9 mouse cellular contexts compared by ENCODE assay signal in the genomic region with DNA sequence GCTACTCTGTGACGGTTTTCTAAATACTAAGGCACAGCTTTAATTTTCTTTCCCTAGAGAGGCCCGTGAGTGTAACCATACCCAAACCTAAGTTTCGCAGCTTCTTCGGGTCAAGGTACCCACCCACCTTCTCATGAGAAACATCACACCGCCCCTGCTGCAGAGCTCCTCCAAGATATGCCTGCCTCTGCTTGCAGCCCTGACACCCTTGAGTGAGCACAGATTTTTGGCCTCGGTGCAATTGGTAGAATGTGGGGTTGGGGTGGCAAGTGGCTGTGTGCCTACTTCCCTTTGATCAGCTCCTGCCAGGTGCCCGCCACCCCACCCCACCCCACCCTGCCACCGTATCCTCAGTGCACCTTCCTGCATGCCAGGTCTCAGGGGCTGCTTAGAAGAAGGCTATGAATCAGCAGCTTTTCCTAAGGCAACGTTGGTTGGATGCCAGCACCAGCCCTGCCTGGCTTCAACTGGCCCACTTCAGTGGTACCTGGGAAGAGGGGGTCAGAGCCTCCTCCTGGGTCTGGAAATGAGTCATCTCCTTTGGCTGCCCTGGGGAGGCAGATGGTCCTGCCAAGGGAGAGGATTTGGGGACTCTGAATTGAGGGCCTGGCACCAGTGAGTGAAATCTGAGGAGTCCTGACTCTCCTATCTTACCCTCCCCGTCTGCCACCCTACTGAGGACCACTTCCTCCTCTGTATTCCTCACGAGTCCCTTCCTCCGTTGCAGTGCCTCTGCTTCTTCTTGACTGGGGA.
DNase-seq lines count a peak whose midpoint lies in the region; ATAC-seq and TF ChIP-seq lines count a peak whose summit lies in the region.
"Had no signal": no experiment of that assay in that cellular context is flagged by ENCODE, and none has a peak within 500 bp of the region (broad histone marks: within the 10 kb centered on the region; RNA-seq: fewer than 3 reads in every experiment).

No protein-coding gene starts in this region.

- no peak for ATAC-seq in heart, embryonic 11.5 days (replicated peaks; ENCODE audit: insufficient number of reproducible peaks, low FRiP score, low TSS enrichment)

- no peak for TF ChIP-seq EP300 in heart, adult 2 months (IDR thresholded peaks at IDR 0.05; ENCODE audit: insufficient read depth, low read depth, low read length)

- no peaks in the 10 kb centered on the region for H3K36me3 ChIP-seq in heart, embryonic 11.5 days (ENCODE audit: control insufficient read depth, insufficient read depth, low read length)
- no peaks in the 10 kb centered on the region for H3K36me3 ChIP-seq in heart, adult 2 months (ENCODE audit: control insufficient read depth, insufficient read depth, low read length)
- H3K36me3 ChIP-seq: hindbrain, embryonic 15.5 days had no signal

- no peak overlapping the region for H3K4me3 ChIP-seq in heart, embryonic 11.5 days (ENCODE audit: low read depth, low read length)
- no peak overlapping the region for H3K4me3 ChIP-seq in heart, adult 2 months
- H3K4me3 ChIP-seq in layer of hippocampus, adult 2 months: no peak overlapping the region
- H3K4me3 ChIP-seq: hindbrain, embryonic 15.5 days had no signal

- 0 out of 2 replicates have a peak overlapping the region, but pooled peaks have one; percentile 75 for H3K27ac ChIP-seq in heart, embryonic 11.5 days (ENCODE audit: low read depth, low read length)
- no peak overlapping the region for H3K27ac ChIP-seq in heart, adult 2 months
- H3K27ac ChIP-seq in layer of hippocampus, adult 2 months: no peak overlapping the region
- H3K27ac ChIP-seq: hindbrain, embryonic 15.5 days had no signal

- H3K27me3 ChIP-seq in heart, embryonic 11.5 days (ENCODE audit: control insufficient read depth, insufficient read depth, low read length): no peaks in the 10 kb centered on the region
- no peaks in the 10 kb centered on the region for H3K27me3 ChIP-seq in heart, adult 2 months (ENCODE audit: control insufficient read depth, insufficient read depth, low read length)
- H3K27me3 ChIP-seq: hindbrain, embryonic 15.5 days had no signal

- no peak for DNase-seq in heart, adult 2 months
- DNase-seq in Muller cell, postnatal 12 days (ENCODE audit: inconsistent ontology term): peak; percentile 22
- peak; percentile 86 to 89 for DNase-seq in cerebellum, postnatal 10 days
- DNase-seq in kidney, postnatal 36 days: peak; percentile 39 to 61
- no peak for DNase-seq in layer of hippocampus, adult 11-12 months (ENCODE audit: low spot score)
- DNase-seq in layer of hippocampus, adult 2 months (ENCODE audit: low spot score in 2 of 2): no peak
- no peak for DNase-seq in c-Kit-positive CD71-positive TER-119-positive erythroid progenitor cells, embryonic 14.5 days (ENCODE audit: low spot score)

- no peaks in the 10 kb centered on the region for H3K9me3 ChIP-seq in heart, embryonic 11.5 days (replicated peaks; ENCODE audit: control insufficient read depth, low read length)
- H3K9me3 ChIP-seq: hindbrain, embryonic 15.5 days had no signal

- H3K79me2 ChIP-seq in heart, adult 2 months (replicated peaks; ENCODE audit: control insufficient read depth, insufficient read depth, low read length): no peaks in the 10 kb centered on the region

- H3K4me1 ChIP-seq in heart, embryonic 11.5 days (ENCODE audit: control insufficient read depth, insufficient read depth, low read length): peaks cover 34% of the 10 kb centered on the region
- H3K4me1 ChIP-seq in heart, adult 2 months (ENCODE audit: control insufficient read depth, insufficient read depth, low read length): peaks cover 8% of the 10 kb centered on the region

- 64% methylated on average over 12 of the region's 12 CpGs for WGBS in heart, embryonic 11.5 days (ENCODE audit: insufficient replicate concordance)
- whole genome bisulfite sequencing in heart, adult 2 months: 54% methylated on average over 12 of the region's 12 CpGs

- intact Hi-C loops in heart, adult 2 months (cut with DNase I): loop anchor here (5.0 kb wide), 2 partner anchors 53 to 93 kb away; no protein-coding TSS in a partner anchor

- H3K9ac ChIP-seq in heart, embryonic 11.5 days (ENCODE audit: low read depth, low read length): no peak overlapping the region; the same call in 1 of the 2 replicates
- no peak overlapping the region for H3K9ac ChIP-seq in heart, adult 2 months (ENCODE audit: low read depth, low read length)
- H3K9ac ChIP-seq: hindbrain, embryonic 15.5 days had no signal

- no peak for TF ChIP-seq CTCF in heart, adult 2 months (IDR thresholded peaks at IDR 0.05)
- no peak for TF ChIP-seq CTCF in layer of hippocampus, adult 2 months (conservative IDR thresholded peaks at IDR 0.05)

- no peak for TF ChIP-seq POLR2A in heart, adult 2 months (IDR thresholded peaks at IDR 0.05; ENCODE audit: insufficient read depth, low read depth, low read length)

- no peak overlapping the region for H3K4me2 ChIP-seq in heart, embryonic 11.5 days
- H3K4me2 ChIP-seq: hindbrain, embryonic 15.5 days had no signal

Comparison
In these comparisons a context has a peak if more than half of its experiments do, and no peak if none do; other contexts are left out.
1. DNase-seq: peak in Muller cell, postnatal 12 days (single experiment), cerebellum, postnatal 10 days (2 of 2) and kidney, postnatal 36 days (2 of 2); none in heart, adult 2 months (0 of 2), layer of hippocampus, adult 11-12 months (single experiment), layer of hippocampus, adult 2 months (0 of 2) and c-Kit-positive CD71-positive TER-119-positive erythroid progenitor cells, embryonic 14.5 days (single experiment).